Mouse (Mus musculus) spleen, postnatal 4 days (tissue): ENCODE measurements around the gene Cdca4.
"Not testable (repeated sequence)": the region's sequence is repeated elsewhere in the genome, so short reads cannot be mapped to it uniquely, and the experiment has no call there.

Experiments
- DNase-seq, 2 experiments: peaks; one replicate each; pipeline ENCODE4 v3.0.0; 2022; ENCODE audit warnings: low spot score in 2 of 2

The Cdca4 gene

GRCm38 (mm10) chr12:112822676-112823075 lies 6.5 kb downstream of the Cdca4 start:
- DNase-seq, result no peak

GRCm38 (mm10) chr12:112821974-112822373 lies 7.2 kb downstream of the Cdca4 start:
- no peak for DNase-seq

- DNase-seq, result no peak
Observed at GRCm38 (mm10) chr12:112821216-112821615, 8.0 kb downstream of the Cdca4 start.

- no peak for DNase-seq
Observed at GRCm38 (mm10) chr12:112820401-112820999, 8.7 kb downstream of the Cdca4 start.

GRCm38 (mm10) chr12:112819057-112819662 lies 10.1 kb downstream of the Cdca4 start:
- DNase-seq, result no peak

GRCm38 (mm10) chr12:112816866-112817265 lies 12.4 kb downstream of the Cdca4 start:
- DNase-seq, result not testable (repeated sequence)

- peak; percentile 63 to 81 for DNase-seq
Observed at GRCm38 (mm10) chr12:112816294-112816693, 12.9 kb downstream of the Cdca4 start.

- DNase-seq, result no peak
Observed at GRCm38 (mm10) chr12:112814682-112815470, 14.3 kb downstream of the Cdca4 start.

GRCm38 (mm10) chr12:112813370-112813769 lies 15.9 kb downstream of the Cdca4 start:
- DNase-seq, result no peak

GRCm38 (mm10) chr12:112810092-112810885 lies 18.9 kb downstream of the Cdca4 start:
- DNase-seq, result no peak

- DNase-seq, result no peak
Observed at GRCm38 (mm10) chr12:112809641-112810040, 19.6 kb downstream of the Cdca4 start.

- peak; percentile 85 to 91 for DNase-seq
Observed at GRCm38 (mm10) chr12:112808587-112809364, 20.4 kb downstream of the Cdca4 start, which contains the start of gene Clba1. Gene Clba1, plus strand, starts transcription at chr12:112808937.

- no peak for DNase-seq
Observed at GRCm38 (mm10) chr12:112808212-112808586, 21.0 kb downstream of the Cdca4 start.

GRCm38 (mm10) chr12:112807796-112808195 lies 21.4 kb downstream of the Cdca4 start:
- DNase-seq, result no peak

GRCm38 (mm10) chr12:112806044-112806443 lies 23.2 kb downstream of the Cdca4 start:
- DNase-seq, result no peak

- DNase-seq, result no peak
Observed at GRCm38 (mm10) chr12:112804046-112804445, 25.2 kb downstream of the Cdca4 start.

- no peak for DNase-seq
Observed at GRCm38 (mm10) chr12:112802917-112803316, 26.3 kb downstream of the Cdca4 start.

- DNase-seq, result no peak
Observed at GRCm38 (mm10) chr12:112801864-112802846, 27.1 kb downstream of the Cdca4 start, which contains the start of gene Ahnak2. Gene Ahnak2, minus strand, starts transcription at chr12:112802657.

- DNase-seq, result peak; percentile 78 to 92
Observed at GRCm38 (mm10) chr12:112800476-112800875, 28.7 kb downstream of the Cdca4 start.
